Mouse (Mus musculus) macrophage (primary cell): Measurements from ENCODE around the gene Top3b. TPM values are rescaled to one million over a fixed set of nuclear protein-coding genes. Genes with fewer than 3 reads are reported as not detected.
"Not testable (repeated sequence)": the region's sequence is repeated elsewhere in the genome, so short reads cannot be mapped to it uniquely, and the experiment has no call there.

Experiments
- H3K27ac ChIP-seq: fragments of 350-480 bp; formaldehyde crosslinking; 2 replicates; pipeline ENCODE4 v1.9.0; 2021
- H3K36me3 ChIP-seq: fragments of 350-480 bp; formaldehyde crosslinking; 2 replicates; pipeline ENCODE4 v1.9.0; 2021; ENCODE audit errors: inconsistent target
- H3K4me3 ChIP-seq: fragments of 350-480 bp; formaldehyde crosslinking; 2 replicates; pipeline ENCODE4 v1.9.0; 2021; ENCODE audit errors: inconsistent target
- H3K79me2 ChIP-seq: fragments of 350-480 bp; formaldehyde crosslinking; 2 replicates; pipeline ENCODE4 v1.9.0; 2021; ENCODE audit errors: inconsistent target
- WGBS: methylation state at CpG from one replicate; pipeline ENCODE4 v1.1.7; 2026; ENCODE audit warnings: inconsistent platforms; ENCODE audit not compliant: missing documents; 5-methylcytosine and 5-hydroxymethylcytosine counted together
- polyA plus RNA-seq: library from polyadenylated mRNA; stranded (reverse); fragments of 250-400 nt; gene quantifications from 3 replicates; pipeline ENCODE4 v1.2.4, GENCODE M21; 2018; ENCODE audit warnings: inconsistent platforms

The Top3b gene
- polyA plus RNA-seq, 1 experiment from 2014 or later, result 29.6 TPM

- Histone ChIP-seq H3K79me2 (no peaks in the 10 kb centered on the region), H3K36me3 (peaks cover 25% of the 10 kb centered on the region; the same call in 1 of the 2 replicates), H3K27ac (no peak overlapping the region), H3K4me3 (no peak overlapping the region)
- 81% methylated on average over 7 of the region's 7 CpGs for WGBS
Measured at GRCm38 (mm10) chr16:16918441-16919117, 48.0 kb downstream of the Top3b start.

GRCm38 (mm10) chr16:16921021-16921435 lies 50.5 kb downstream of the Top3b start:
- H3K4me3 ChIP-seq, result no peak overlapping the region
- H3K36me3 ChIP-seq, result peaks cover 18% of the 10 kb centered on the region; the same call in 1 of the 2 replicates
- H3K79me2 ChIP-seq, result no peaks in the 10 kb centered on the region
- 12% methylated on average over 3 of the region's 3 CpGs for WGBS
- H3K27ac ChIP-seq, result no peak overlapping the region

- no peaks in the 10 kb centered on the region for H3K36me3 ChIP-seq
- H3K4me3 ChIP-seq, result no peak overlapping the region
- H3K27ac ChIP-seq, result no peak overlapping the region
- H3K79me2 ChIP-seq, result no peaks in the 10 kb centered on the region
- 80% methylated on average over 3 of the region's 3 CpGs for WGBS
Measured at GRCm38 (mm10) chr16:16924481-16924880, 53.9 kb downstream of the Top3b start.

GRCm38 (mm10) chr16:16926536-16926935 lies 56.0 kb downstream of the Top3b start:
- WGBS, result 92% methylated on average over 5 of the region's 5 CpGs
- no peak overlapping the region for H3K4me3 ChIP-seq
- H3K79me2 ChIP-seq, result no peaks in the 10 kb centered on the region
- H3K36me3 ChIP-seq, result no peaks in the 10 kb centered on the region
- H3K27ac ChIP-seq, result no peak overlapping the region

GRCm38 (mm10) chr16:16928908-16929307 lies 58.4 kb downstream of the Top3b start:
- 100% methylated on average over 2 of the region's 3 CpGs for whole genome bisulfite sequencing
- H3K79me2 ChIP-seq, H3K36me3 ChIP-seq, H3K27ac ChIP-seq, H3K4me3 ChIP-seq: not testable (repeated sequence)

- Histone ChIP-seq H3K4me3 (no peak overlapping the region), H3K79me2 (no peaks in the 10 kb centered on the region), H3K27ac (no peak overlapping the region), H3K36me3 (no peaks in the 10 kb centered on the region)
- 96% methylated on average over 3 of the region's 3 CpGs for WGBS
Measured at GRCm38 (mm10) chr16:16930326-16930725, 59.8 kb downstream of the Top3b start.

- no peaks in the 10 kb centered on the region for H3K36me3 ChIP-seq
- 77% methylated on average over 4 of the region's 5 CpGs for WGBS
- no peaks in the 10 kb centered on the region for H3K79me2 ChIP-seq
- no peak overlapping the region for H3K27ac ChIP-seq
- no peak overlapping the region for H3K4me3 ChIP-seq
Measured at GRCm38 (mm10) chr16:16930810-16931296, 60.3 kb downstream of the Top3b start.

GRCm38 (mm10) chr16:16939543-16939942 lies 69.0 kb downstream of the Top3b start:
- WGBS, result 98% methylated on average over 8 of the region's 9 CpGs
- H3K79me2 ChIP-seq, result no peaks in the 10 kb centered on the region
- no peaks in the 10 kb centered on the region for H3K36me3 ChIP-seq
- no peak overlapping the region for H3K27ac ChIP-seq
- no peak overlapping the region for H3K4me3 ChIP-seq

- Histone ChIP-seq H3K27ac (no peak overlapping the region), H3K79me2 (no peaks in the 10 kb centered on the region), H3K4me3 (no peak overlapping the region), H3K36me3 (no peaks in the 10 kb centered on the region)
- WGBS, result 95% methylated on average over 2 of the region's 2 CpGs
Measured at GRCm38 (mm10) chr16:16941078-16941477, 70.5 kb downstream of the Top3b start.

Other genes starting within 250 kb of the Top3b start
- not detected in 3 replicates for gene Olfr19, start 194.3 kb upstream of the Top3b start, polyA plus RNA-seq
- not detected in 3 replicates for gene Spag6l, start 41.3 kb upstream of the Top3b start, polyA plus RNA-seq
- not detected in 3 replicates for gene Igll1, start 6.8 kb upstream of the Top3b start, polyA plus RNA-seq
- 0.70 to 0.97 TPM in 2 of 3 replicates, not detected in the other for gene Vpreb1, start 107 bp downstream of the Top3b start, polyA plus RNA-seq
- 6.8 to 15.8 TPM (median 9.9 TPM) in 3 replicates for gene Ppm1f, start 25.7 kb downstream of the Top3b start, polyA plus RNA-seq
- gene Mapk1, start 112.6 kb downstream of the Top3b start, polyA plus RNA-seq, result 92.1 to 122 TPM (median 94.8 TPM) in 3 replicates
- 0.14 to 0.25 TPM in 2 of 3 replicates, not detected in the other for gene Ypel1, start 199.0 kb downstream of the Top3b start, polyA plus RNA-seq
- gene Ppil2, start 240.5 kb downstream of the Top3b start, polyA plus RNA-seq, result 57.9 to 116 TPM (median 63.8 TPM) in 3 replicates